Mouse (Mus musculus) liver, embryonic 11.5 days (tissue): ENCODE measurements around the gene S100pbp. TPM values are rescaled to one million over a fixed set of nuclear protein-coding genes. Genes with fewer than 3 reads are reported as not detected.

Experiments used
- ATAC-seq: fragments of 200-750 bp; cut with Nextera tagmentation; replicated peaks from 2 replicates; pipeline ENCODE4 v1.8.0; 2017; ENCODE audit warnings: moderate number of reproducible peaks, mild to moderate bottlenecking, moderate TSS enrichment, moderate library complexity; ENCODE audit not compliant: low FRiP score
- DNase-seq: peaks from one replicate; pipeline ENCODE4 v3.0.0-alpha.2; 2017; ENCODE audit warnings: low spot score
- H3K27ac ChIP-seq: fragments of 300-500 bp; sonication (generic); 2 replicates; pipeline ENCODE4 v1.5.1; 2014; ENCODE audit warnings: mild to moderate bottlenecking, low read depth, low read length, control low read depth
- H3K27me3 ChIP-seq: fragments of 300-500 bp; sonication (generic); replicated peaks from 2 replicates; pipeline ENCODE4 v1.6.1; 2014; ENCODE audit warnings: low read length, mixed read lengths; ENCODE audit not compliant: control insufficient read depth, insufficient read depth
- H3K36me3 ChIP-seq: fragments of 300-500 bp; sonication (generic); 2 replicates; pipeline ENCODE4 v1.6.1; 2014; ENCODE audit warnings: mild to moderate bottlenecking, low read length, moderate library complexity, mixed read lengths; ENCODE audit not compliant: control insufficient read depth, insufficient read depth
- H3K4me1 ChIP-seq: fragments of 300-500 bp; sonication (generic); replicated peaks from 2 replicates; pipeline ENCODE4 v1.6.1; 2014; ENCODE audit warnings: low read length, mixed read lengths; ENCODE audit not compliant: control insufficient read depth, insufficient read depth
- H3K4me2 ChIP-seq: fragments of 300-500 bp; sonication (generic); 2 replicates; pipeline ENCODE4 v1.6.1; 2014; ENCODE audit warnings: mild to moderate bottlenecking, control low read depth, moderate library complexity
- H3K4me3 ChIP-seq: fragments of 300-500 bp; sonication (generic); 2 replicates; pipeline ENCODE4 v1.5.1; 2014; ENCODE audit warnings: low read depth, low read length, control low read depth
- H3K9ac ChIP-seq: fragments of 300-500 bp; sonication (generic); 2 replicates; pipeline ENCODE4 v1.6.1; 2014; ENCODE audit warnings: low read depth, low read length, control low read depth
- H3K9me3 ChIP-seq: fragments of 300-500 bp; sonication (generic); 2 replicates; pipeline ENCODE4 v1.6.1; 2016; ENCODE audit warnings: low read length, inconsistent platforms, mixed read lengths; ENCODE audit not compliant: control insufficient read depth
- WGBS: fragments of 180-500 bp; shearing (Covaris S2); extraction: QIAGEN DNeasy Blood & Tissue Kit; methylation state at CpG from one replicate; pipeline ENCODE4 v1.1.7; 2014; 5-methylcytosine and 5-hydroxymethylcytosine counted together
- polyA plus RNA-seq: library from polyadenylated mRNA; unstranded; fragments of >200 nt; fragmentation: Nextera tagmentation; extraction: Ambion mirVana; gene quantifications from 2 replicates; pipeline ENCODE4 v1.2.1, GENCODE M21; 2014

S100pbp gene
- polyA plus RNA-seq, 1 experiment from 2014 or later: 18.9 TPM

- H3K27ac ChIP-seq: no peak overlapping the region
- no peak for DNase-seq
- no peaks in the 10 kb centered on the region for H3K9me3 ChIP-seq
- no peak overlapping the region for H3K4me2 ChIP-seq
- H3K4me3 ChIP-seq: no peak overlapping the region
- no peaks in the 10 kb centered on the region for H3K27me3 ChIP-seq
- WGBS: 45% methylated on average over 2 of the region's 2 CpGs
- peaks cover under 1% of the 10 kb centered on the region; the same call in 1 of the 2 replicates for H3K36me3 ChIP-seq
- H3K9ac ChIP-seq: no peak overlapping the region
- H3K4me1 ChIP-seq: peaks cover 9% of the 10 kb centered on the region
- ATAC-seq: no peak
Measured at GRCm38 (mm10) chr4:129146392-129146791, 43.1 kb downstream of the S100pbp start.

DNA sequence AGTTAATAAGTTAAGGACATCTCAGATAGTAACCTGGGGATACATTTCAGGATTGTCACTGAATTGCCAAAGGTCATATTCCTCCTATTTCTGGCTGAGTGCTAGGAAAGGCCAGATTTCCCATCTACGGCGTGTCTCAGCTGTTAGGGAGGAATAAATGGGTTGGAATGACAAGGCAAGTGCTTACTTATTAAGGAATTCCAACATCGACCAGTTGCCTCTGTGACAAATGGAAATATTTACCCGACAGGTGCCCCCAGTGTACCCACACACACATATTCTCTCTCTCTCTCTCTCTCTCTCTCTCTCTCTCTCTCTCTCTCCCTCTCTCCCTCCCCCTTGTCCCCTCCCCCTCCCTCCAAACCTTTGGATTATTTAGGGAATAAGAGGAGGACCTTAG, 43.6 kb downstream of the S100pbp start:
- no peaks in the 10 kb centered on the region for H3K9me3 ChIP-seq
- WGBS: 79% methylated on average over 4 of the region's 4 CpGs
- DNase-seq (no peak), ATAC-seq (no peak)
- H3K36me3 ChIP-seq: no peaks in the 10 kb centered on the region; the same call in 1 of the 2 replicates
- no peak overlapping the region for H3K4me2 ChIP-seq
- no peak overlapping the region for H3K27ac ChIP-seq
- no peak overlapping the region for H3K9ac ChIP-seq
- H3K4me1 ChIP-seq: peaks cover 14% of the 10 kb centered on the region
- no peak overlapping the region for H3K4me3 ChIP-seq
- no peaks in the 10 kb centered on the region for H3K27me3 ChIP-seq

DNA sequence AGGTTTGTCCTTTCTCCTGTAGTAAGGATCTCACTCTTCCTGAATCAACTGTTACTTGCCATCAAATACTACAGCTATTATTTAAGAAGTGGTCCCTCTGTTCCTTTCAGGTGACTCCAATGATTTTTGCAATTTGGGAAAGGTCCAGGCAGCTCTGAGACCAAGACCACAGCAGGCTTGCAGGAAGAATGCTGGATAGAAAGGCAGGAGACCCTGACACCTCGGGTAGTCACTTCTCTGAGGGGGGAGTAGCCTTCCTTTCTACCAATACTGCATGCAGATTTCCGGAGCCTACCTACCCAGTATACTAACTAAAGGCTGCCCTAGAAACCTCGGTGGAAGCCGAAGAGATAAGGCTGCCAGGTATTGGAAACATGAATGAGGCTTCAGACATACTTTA, 44.1 kb downstream of the S100pbp start:
- H3K9me3 ChIP-seq: no peaks in the 10 kb centered on the region
- no peak overlapping the region for H3K27ac ChIP-seq
- peaks cover 19% of the 10 kb centered on the region for H3K4me1 ChIP-seq
- WGBS: 61% methylated on average over 4 of the region's 4 CpGs
- H3K9ac ChIP-seq: no peak overlapping the region
- ATAC-seq: no peak
- H3K27me3 ChIP-seq: no peaks in the 10 kb centered on the region
- no peak for DNase-seq
- no peak overlapping the region for H3K4me2 ChIP-seq
- H3K36me3 ChIP-seq: no peaks in the 10 kb centered on the region; the same call in 1 of the 2 replicates
- H3K4me3 ChIP-seq: no peak overlapping the region

- WGBS: 70% methylated on average over 16 of the region's 16 CpGs
- no peak overlapping the region for H3K4me2 ChIP-seq
- ATAC-seq (no peak), DNase-seq (no peak)
- no peaks in the 10 kb centered on the region for H3K27me3 ChIP-seq
- no peak overlapping the region for H3K4me3 ChIP-seq
- H3K9me3 ChIP-seq: no peaks in the 10 kb centered on the region
- no peak overlapping the region for H3K27ac ChIP-seq
- H3K4me1 ChIP-seq: peaks cover 26% of the 10 kb centered on the region
- no peak overlapping the region for H3K9ac ChIP-seq
- H3K36me3 ChIP-seq: no peaks in the 10 kb centered on the region; the same call in 1 of the 2 replicates
Measured at GRCm38 (mm10) chr4:129144401-129145367, 44.8 kb downstream of the S100pbp start.

- H3K27me3 ChIP-seq: peaks cover 2% of the 10 kb centered on the region
- no peaks in the 10 kb centered on the region for H3K36me3 ChIP-seq
- DNase-seq: no peak
- H3K27ac ChIP-seq: no peak overlapping the region
- H3K9me3 ChIP-seq: no peaks in the 10 kb centered on the region
- H3K9ac ChIP-seq: no peak overlapping the region
- ATAC-seq: no peak
- 69% methylated on average over 5 of the region's 5 CpGs for WGBS
- H3K4me2 ChIP-seq: no peak overlapping the region
- H3K4me1 ChIP-seq: peaks cover 38% of the 10 kb centered on the region
- H3K4me3 ChIP-seq: no peak overlapping the region
Measured at GRCm38 (mm10) chr4:129143509-129143908, 46.0 kb downstream of the S100pbp start.

- DNase-seq (no peak), ATAC-seq (no peak)
- Histone ChIP-seq H3K27me3 (peaks cover 10% of the 10 kb centered on the region), H3K9ac (no peak overlapping the region), H3K4me1 (peaks cover 39% of the 10 kb centered on the region), H3K4me3 (no peak overlapping the region), H3K4me2 (no peak overlapping the region), H3K9me3 (no peaks in the 10 kb centered on the region), H3K27ac (no peak overlapping the region), H3K36me3 (no peaks in the 10 kb centered on the region)
- 84% methylated on average over 11 of the region's 11 CpGs for WGBS
Measured at GRCm38 (mm10) chr4:129142439-129143045, 47.0 kb downstream of the S100pbp start.

GRCm38 (mm10) chr4:129141560-129142438, 47.7 kb downstream of the S100pbp start:
- Histone ChIP-seq H3K36me3 (no peaks in the 10 kb centered on the region), H3K27me3 (peaks cover 18% of the 10 kb centered on the region), H3K4me2 (peak overlapping the region; percentile 34; the same call in 1 of the 2 replicates), H3K27ac (peak overlapping the region; percentile 41; the same call in 1 of the 2 replicates), H3K9ac (no peak overlapping the region), H3K4me1 (peaks cover 44% of the 10 kb centered on the region), H3K4me3 (no peak overlapping the region), H3K9me3 (no peaks in the 10 kb centered on the region)
- ATAC-seq: peak; percentile 50
- 64% methylated on average over 17 of the region's 17 CpGs for WGBS
- peak; percentile 35 for DNase-seq

- 51% methylated on average over 4 of the region's 4 CpGs for WGBS
- DNase-seq (no peak), ATAC-seq (peak; percentile 32; the same call in 1 of the 2 replicates)
- Histone ChIP-seq H3K27ac (peak overlapping the region; percentile 41; the same call in 1 of the 2 replicates), H3K36me3 (no peaks in the 10 kb centered on the region), H3K9me3 (no peaks in the 10 kb centered on the region), H3K4me2 (peak overlapping the region; percentile 34), H3K4me3 (no peak overlapping the region), H3K4me1 (peaks cover 45% of the 10 kb centered on the region), H3K27me3 (peaks cover 28% of the 10 kb centered on the region), H3K9ac (no peak overlapping the region)
Measured at GRCm38 (mm10) chr4:129140808-129141207, 48.7 kb downstream of the S100pbp start.
